Mouse (Mus musculus) retina, postnatal 7 days (tissue): ENCODE results near the gene Btbd17.

Experiments
- DNase-seq: peaks from one replicate; pipeline ENCODE4 v3.0.0-alpha.2; 2012; ENCODE audit warnings: low read depth, low spot score

Btbd17 gene

DNA sequence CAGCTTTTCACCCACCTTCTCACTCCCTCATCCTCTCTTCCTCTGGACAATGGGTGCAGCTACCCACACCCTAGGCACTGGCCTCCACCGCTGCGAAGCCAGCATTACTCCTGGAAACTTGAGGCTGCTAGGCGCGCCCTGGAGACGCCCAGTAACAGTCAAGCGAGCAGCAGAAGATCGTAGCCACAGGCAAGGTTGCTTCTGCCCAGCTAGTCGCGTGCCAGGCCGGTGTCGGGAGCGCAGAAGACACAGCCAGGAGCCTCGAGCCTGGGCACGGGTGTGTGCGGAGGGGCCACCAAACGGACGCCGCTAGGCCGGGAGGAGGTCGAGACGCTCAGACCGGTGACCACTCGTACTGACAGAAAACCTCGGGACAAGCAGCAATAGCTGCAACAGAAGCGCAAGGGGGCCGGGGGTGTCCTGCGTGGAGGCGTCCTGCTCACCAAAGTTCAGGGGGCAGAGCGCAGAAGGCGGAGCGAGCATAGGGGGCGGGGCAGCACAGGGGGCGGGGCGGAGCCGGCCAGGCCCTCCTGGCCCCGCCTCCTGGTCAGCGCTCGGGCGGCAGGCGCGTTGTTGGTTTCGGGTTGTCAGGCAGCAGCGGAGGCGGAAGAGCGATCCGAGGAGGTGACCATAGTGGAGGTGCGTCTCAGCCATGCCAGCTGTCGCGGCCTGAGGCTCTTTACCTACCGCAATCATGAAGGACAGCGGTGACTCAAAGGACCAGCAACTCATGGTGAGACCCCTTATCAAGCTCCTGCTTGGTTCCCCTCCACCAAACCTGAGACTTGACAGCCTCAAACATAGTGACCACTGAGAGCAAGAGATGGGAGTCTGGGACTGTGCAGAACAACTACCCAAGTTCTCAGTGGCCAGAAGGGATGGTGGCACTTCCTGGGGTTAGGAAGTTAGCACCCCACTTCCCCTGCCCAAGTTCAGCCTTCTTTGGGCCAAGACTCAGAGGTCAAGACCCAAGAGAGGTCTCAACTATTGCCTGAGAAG, 30.6 kb downstream of the Btbd17 start, which contains the start of gene Kif19a:
Gene Kif19a (plus strand): TSS at position 569 of the 999 bp plus-strand sequence.
- DNase-seq: no peak

DNA sequence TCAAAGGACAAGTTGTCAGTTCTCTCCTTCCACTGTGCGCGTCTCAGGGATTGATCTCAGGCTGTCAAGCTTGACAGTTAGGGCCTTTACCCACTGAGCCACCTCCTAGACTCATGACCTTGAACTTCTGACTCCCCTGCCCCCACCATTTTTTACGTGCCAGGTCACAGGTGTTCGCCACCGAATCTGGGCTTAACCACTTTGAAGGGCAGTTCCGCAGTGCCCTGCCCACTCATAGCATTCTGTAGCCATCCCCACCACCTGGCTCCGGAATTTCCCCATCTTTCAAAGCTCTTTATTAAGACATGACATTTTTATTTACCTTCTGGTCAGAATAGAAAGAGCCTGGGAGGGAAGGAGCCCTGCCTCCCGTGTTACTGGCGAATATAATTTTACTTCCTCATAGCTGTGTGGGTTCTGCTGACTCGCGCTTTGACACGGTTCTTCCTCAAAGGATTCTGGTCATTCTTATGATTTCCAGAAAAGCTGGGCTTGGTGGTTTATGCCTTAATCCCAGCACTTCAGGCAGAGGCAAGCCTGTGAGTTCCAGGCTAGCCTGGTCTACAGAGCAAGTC, 48.1 kb downstream of the Btbd17 start:
- DNase-seq: no peak

DNA sequence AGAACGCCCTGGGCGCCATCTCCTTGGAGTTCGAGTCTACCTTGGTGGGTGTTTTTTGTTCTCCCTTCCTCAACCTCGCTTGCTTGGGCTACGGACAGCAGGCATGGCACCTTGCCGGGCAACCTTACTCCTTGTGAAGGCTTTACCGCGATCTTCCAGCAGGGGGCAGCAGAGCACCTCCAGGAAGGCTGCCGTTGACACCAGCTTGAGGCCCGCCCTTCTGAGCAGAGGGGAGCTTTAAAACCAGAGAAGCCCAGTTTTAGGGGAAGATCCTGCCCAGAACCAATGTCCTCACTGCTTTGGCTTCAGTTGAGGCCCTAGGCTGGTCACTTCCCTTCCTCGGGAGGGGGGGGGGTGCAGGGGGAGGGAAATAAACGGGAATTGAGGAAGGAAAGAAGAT, 50.6 kb downstream of the Btbd17 start:
- peak; percentile 86 for DNase-seq

DNA sequence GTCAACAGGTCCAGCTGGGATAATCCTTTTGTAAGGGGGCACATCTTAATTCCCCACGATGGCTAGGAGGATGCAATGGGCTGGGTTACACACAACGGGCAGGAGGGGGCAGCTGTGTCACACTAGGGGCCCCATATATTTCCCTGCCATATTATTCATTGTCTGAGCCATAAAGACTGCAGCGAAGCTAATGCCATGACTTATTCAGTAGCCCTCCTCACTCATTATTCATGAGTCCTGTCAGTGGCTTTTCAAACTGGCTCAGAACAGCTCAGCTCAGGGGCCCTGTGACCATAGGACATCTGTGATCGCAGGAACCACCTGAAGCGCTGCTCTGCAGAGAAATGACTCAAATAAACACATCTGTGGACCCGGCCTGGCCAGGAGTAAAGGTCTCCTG, 54.3 kb downstream of the Btbd17 start:
- DNase-seq: no peak
